23 mouse cellular contexts compared by ENCODE assay signal in the genomic region with DNA sequence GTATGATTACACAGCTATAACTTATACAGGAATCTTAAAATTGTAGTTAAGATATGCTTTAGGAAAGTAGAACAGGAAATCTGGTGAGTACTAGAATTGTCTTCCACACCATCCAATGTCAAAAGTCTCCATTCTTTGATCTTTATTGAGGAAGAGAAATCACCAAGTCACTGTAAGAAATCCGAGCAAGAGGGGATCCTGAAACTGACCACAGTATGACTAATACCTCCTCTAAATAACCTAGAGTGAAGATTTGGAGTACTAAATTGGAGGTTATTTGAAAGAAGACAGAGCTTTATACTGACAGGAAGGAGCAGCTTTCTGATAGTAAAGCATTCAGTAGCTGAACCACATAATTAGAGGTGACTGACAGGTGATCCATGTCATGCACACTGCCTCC.
"Had no signal": no experiment of that assay in that cellular context is flagged by ENCODE, and none has a peak within 500 bp of the region (broad histone marks: within the 10 kb centered on the region; RNA-seq: fewer than 3 reads in every experiment).

No protein-coding gene starts in this region.

- H3K4me3 ChIP-seq: gastrocnemius, adult 2 months; heart, adult 2 months; heart, embryonic 13.5 days; heart, embryonic 15.5 days; hindbrain, embryonic 13.5 days; hindbrain, embryonic 15.5 days; limb, embryonic 13.5 days; limb, embryonic 15.5 days had no signal

- H3K4me1 ChIP-seq: heart, embryonic 13.5 days; heart, embryonic 15.5 days; hindbrain, embryonic 13.5 days; hindbrain, embryonic 15.5 days; limb, embryonic 13.5 days; limb, embryonic 15.5 days had no signal

- H3K27ac ChIP-seq: gastrocnemius, adult 2 months; heart, adult 2 months; heart, embryonic 13.5 days; heart, embryonic 15.5 days; hindbrain, embryonic 13.5 days; hindbrain, embryonic 15.5 days; hindbrain, postnatal 0 days; limb, embryonic 13.5 days; limb, embryonic 15.5 days had no signal

- DNase-seq: gastrocnemius, adult 2 months; gastrocnemius, postnatal 10 days; gastrocnemius, postnatal 25 days; heart, adult 11 months; heart, adult 2 months; heart, postnatal 14 days; heart, postnatal 36 days; kidney, adult 11 months; kidney, adult 8-10 months; kidney, postnatal 10 days; kidney, postnatal 25 days; kidney, postnatal 4 days; layer of hippocampus, adult 9-11 months; layer of hippocampus, postnatal 36 days; left cerebral cortex, postnatal 4 days had no signal

- ATAC-seq: hindbrain, postnatal 0 days; intestine, embryonic 16.5 days had no signal
